Mouse (Mus musculus): ENCODE measurements around the gene Acbd4.

Acbd4 gene

DNA sequence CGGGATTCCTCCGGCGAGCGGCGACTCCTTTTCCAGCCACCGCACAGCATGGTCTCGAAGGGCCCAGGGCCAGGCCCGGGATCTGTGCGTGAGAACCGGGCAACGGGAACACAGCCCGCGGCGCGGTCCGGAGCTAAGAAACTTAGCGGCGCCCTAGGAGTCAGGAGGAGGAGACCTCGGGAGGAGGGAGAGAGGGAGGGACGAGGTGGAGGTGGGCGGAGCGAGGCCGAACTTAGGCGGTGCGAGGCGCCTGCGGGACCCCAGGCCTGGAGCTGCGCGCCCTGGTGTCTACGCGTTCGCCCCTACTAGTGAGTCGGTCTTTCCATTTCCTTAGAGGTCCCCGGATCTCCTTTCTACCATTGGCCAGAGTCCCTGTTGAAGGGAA lies at the start of gene Acbd4, which contains the start of gene Plcd3:
Gene Acbd4, plus strand, starts transcription at position 202 of the 385 bp plus-strand sequence.
Gene Plcd3, minus strand, starts transcription at position 178 of the 385 bp plus-strand sequence.
- peak; percentile 61 for DNase-seq (ENCODE audit: low read depth, low spot score)

DNA sequence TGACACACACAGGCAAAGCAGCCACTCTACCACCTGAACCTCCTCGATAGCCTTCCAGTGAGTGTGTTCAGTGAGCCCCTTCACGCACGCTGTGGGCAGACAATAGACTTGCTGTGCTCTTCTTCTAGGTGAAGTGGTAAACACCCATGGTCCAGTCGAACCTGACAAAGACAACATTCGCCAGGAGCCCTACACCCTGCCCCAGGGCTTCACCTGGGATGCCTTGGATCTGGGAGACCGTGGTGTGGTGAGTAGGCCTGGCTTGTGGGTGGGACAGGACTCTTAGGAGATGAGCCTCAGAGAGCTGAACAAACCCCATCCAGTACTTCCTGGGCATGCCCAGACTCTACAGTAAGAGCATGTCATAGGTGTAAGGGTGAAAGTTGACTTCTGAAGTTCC lies 49.4 kb upstream of the Acbd4 start:
- no peak for DNase-seq (ENCODE audit: low read depth, low spot score)

DNA sequence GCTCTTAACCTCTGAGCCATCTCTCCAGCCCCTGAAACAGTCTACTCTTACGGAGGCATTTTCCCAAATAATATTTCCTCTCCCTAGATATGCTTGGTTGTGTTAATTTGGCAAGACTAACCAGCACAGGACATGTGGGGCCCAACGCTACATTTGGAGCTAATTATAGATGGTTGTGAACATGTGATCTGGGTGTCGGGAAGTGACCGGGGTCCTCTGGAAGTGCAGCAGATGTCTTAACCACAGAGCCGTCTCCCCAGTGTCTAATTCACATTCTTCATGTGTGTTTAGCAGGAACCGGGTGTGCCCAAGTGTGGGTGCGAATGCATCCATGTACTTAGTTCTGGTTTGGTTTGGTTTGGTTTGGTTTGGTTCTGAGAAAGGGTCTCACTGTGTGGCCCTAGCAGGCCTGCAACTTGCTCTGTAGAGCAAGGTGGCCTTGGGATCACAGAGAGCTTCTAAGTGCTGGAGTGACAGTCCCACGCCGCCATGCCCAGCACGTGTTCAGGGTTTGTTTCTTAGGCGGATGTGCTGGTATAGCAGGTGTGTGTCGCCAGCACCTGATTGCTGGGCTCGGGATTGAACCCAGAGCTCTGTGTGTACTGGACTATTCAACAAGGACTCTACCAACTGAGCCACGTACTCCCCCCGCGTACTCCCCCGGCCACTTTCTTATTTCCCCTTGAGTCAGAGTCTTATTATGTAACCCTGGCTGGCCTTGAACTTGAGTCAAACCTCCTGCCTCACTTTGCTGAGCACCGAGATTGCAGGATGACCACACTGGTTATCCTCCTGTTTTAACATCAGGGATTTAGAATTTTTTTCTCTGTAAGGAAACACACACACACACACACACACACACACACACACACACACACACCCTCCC lies 48.0 kb upstream of the Acbd4 start:
- DNase-seq (ENCODE audit: low read depth, low spot score) = no peak

DNA sequence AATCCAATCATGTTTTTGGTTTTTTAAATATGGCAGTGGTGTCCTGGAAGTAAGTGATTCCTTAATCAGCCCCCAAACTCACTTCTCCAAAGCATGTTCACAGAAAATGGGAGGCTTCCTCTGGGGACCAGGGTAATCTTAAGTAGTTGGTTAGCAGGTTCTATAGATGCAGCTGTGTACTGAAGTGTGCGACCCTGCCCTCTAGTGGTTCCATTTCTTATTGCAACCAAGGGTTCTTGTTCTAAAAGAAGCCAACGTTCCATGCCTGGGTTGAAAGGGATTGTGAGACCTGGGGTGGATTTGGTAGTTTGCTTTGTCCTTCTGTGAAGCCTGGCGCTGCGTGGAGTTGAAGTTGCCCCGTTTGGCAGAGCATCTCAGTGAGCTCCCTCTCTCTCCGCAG lies 46.7 kb upstream of the Acbd4 start:
- peak; percentile 82 for DNase-seq (ENCODE audit: low read depth, low spot score)

DNA sequence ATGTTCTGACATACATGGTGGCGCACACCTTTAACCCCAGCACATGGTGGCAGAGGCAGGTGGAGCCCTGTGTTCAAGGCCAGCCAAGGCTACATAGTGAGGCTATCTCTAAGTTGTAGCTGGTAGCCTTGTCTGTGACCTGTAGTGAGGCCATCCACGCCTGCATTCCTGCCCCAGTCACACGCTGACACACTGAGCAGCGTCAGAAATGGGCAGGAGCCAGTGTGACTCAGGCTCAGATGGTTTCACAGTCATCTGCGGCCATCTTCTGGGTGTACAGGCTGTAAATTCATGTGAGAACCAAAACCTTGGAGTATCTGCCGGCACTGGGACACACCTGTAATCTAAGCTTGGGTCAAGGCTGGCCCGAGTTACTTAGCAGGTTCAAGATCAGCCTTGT lies 44.8 kb upstream of the Acbd4 start:
- DNase-seq (ENCODE audit: low read depth, low spot score) = no peak

DNA sequence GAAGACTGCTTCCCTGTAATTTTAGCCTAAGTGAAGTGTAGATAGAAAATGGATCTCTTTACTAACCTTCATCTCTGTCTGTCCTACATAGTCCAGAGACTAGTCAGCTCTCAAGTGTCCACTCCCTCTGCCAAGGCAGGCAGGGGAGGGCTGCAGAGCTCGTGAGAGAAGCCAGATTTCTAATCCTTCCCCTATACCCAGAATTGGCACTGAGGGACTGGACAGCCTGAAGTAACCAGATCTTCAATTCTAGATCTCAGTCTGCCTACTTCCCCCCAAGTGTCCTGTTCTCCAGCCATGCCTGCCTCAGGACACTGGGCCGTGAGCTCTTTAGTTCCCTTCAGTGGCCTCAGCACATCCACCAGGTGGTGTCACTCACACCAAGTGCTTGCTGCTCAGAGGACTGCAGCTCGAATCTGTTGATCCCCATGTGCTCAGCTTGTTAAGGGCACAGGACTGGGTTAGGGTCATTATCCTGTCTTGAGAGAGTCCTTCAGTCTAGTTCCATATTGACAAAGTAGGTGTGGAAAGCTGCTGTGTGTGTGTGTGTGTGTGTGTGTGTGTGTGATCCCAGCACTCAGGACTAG lies 42.9 kb upstream of the Acbd4 start:
- no peak for DNase-seq (ENCODE audit: low read depth, low spot score)

DNA sequence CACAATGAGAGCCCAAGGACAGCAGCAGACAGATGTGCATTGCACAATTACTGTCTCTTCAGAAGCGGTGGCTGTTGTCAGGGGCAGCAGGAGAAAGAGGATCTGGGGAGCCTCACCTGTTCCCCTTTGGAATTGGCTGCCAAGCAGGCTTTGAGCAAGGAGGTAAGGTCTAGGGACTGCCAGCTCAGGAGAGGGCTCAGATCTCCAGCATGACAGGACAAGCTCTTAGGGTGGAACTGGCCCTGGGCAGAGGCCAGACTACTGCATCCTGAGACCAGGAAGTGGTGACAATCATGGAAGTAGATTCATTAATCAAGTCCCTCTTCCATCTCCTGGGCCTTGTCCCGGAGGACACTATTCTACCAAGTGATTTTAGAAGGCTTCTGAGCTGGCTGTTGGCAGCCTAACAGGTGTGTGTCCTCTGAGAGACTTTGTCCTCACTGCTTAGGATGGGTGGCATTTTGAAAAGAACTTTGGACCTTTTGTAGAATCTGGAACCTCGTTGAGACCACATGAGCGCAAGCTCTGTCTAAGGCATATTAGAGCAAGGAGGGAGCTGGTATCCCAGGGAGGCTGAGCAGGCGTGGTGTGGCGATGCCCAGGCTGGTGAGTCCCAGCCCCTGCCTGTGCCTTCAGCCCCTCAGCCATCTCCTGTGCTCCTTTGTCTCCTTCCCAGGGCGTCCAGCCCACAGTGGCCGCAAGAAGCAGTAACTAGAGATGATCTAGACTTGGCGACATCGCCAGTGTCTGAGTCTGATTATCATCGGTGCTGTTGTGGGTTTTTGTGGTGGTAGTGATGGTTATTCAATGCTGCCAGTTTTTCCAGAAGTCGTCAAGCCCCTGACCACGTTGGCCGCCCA lies 35.1 kb upstream of the Acbd4 start:
- DNase-seq (ENCODE audit: low read depth, low spot score) = no peak

DNA sequence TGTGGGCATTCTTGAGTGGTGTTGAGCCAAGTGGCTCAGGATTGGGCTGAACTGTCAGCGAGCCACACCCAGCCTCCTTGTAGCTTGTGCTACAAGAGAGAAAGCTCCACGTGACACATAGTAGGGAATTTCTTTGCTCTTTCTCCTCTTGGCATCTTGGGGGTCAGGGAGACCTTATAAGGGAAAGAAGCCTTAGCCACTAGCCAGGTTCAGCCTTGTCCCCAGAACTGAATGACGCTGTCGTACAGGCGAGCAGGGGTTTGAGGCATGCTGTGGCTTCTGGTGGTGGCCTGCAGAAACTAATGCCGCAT lies 34.5 kb upstream of the Acbd4 start:
- DNase-seq (ENCODE audit: low read depth, low spot score) = no peak

DNA sequence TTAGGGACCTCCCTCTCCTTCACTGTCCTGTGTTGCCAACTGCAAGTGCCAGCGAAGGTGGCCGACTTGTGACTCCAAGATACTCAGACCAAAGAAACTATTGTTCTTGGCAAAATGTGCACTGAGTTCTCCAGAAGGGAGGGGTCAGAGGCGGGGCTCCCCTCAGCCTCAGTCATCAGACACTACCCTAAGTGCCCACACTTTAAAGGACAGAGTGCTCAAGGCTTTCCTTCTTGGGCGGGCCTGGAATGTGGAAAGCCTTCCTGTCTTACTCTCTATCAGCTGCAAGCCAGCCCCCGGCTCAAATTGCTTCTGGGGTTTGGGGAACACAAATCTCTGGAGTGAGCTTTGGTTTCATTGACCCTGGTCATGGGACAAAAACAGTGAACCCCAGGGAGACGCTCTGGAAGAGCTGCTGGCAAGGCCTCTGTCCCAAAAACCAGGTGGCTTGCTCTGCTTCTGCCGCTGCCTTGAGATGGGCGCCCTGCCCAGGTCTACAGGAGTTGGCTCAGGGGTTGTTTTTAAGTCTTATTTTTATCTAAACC lies 34.0 kb upstream of the Acbd4 start:
- DNase-seq (ENCODE audit: low read depth, low spot score) = no peak

DNA sequence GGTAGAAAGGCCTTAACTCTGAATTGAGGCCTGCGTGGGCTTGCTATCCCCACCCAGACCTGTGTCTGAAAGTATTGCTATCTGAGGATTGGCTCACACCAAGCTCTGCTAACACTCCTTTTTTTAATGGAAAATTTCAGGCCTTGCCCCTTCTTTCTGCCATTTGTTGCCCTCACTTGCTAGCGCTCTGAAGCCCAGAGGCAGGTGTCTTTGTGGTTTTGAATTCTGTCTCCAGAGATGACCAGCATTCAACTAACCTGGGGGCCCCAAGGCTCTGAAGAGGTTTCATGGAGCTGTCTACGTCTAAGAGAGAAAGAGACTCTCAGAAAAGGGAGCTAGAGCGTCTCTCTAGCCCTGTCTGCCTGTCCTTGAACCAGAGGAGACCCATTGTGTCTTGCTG lies 33.2 kb upstream of the Acbd4 start:
- DNase-seq (ENCODE audit: low read depth, low spot score) = no peak

DNA sequence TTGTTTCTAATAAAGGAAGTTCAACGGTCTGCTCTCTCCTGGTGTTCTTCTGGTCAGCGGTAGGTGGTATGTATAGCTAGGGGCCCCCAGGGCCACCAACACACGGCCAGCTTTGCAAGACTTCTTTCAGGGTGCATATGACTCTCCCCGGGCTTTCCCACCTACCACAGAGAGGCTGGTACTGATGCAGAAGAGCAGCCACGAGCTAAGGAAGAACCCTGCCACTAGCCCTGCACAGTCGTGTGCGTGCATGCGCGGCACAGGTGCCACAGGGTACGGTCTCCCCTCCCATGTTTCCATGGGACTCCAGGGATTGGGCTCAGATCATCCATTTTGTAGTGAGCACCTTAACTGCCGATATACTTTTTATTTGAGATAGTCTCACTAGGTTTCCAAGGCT lies 32.6 kb upstream of the Acbd4 start:
- DNase-seq (ENCODE audit: low read depth, low spot score) = no peak

DNA sequence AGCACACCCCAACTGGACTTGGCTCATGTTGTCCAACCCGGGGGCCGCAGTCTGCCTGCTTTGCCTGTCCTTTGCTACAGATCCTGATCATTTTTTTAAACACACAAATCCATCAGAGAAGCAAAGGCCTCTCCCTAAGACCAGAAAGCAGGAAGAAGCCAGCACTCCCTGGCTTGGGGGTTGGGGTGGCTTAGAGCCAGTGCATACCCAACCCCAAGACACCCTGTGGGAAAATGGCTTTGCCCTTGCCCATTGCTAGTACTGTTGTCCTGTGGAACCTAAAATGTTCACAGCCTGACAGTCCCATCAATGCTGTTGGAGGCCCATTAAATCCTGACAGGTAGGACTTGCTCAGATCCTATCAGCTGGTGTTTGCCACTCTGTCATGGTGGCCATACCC lies 31.8 kb upstream of the Acbd4 start:
- DNase-seq (ENCODE audit: low read depth, low spot score) = no peak

DNA sequence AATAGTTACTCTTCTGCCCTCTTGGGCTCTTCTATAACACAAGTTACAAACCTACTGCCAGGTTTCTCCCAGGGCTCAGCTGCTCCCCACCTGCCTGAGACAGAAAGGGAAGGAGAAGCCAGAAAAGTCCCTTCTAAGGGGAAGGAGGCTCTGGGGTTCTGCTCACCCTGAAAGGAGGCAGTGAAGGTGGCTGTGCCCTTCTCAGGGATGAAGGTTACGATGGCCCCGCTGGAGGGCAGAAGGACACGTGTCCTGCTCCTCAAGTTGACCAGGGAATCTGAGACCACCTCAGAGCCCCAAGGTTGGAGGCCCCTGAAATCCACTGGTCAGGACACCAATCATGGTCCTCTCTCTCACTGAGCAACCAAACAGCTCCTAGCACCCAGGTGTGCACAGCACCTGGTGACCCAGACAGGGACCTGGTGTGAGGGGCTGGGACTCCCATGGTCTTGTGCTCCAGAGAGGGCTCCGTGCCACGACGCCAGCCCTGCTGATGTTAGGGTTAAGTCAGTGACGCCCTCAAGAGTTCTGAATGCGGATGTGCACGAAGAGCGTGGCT lies 31.1 kb upstream of the Acbd4 start:
- DNase-seq (ENCODE audit: low read depth, low spot score) = no peak

DNA sequence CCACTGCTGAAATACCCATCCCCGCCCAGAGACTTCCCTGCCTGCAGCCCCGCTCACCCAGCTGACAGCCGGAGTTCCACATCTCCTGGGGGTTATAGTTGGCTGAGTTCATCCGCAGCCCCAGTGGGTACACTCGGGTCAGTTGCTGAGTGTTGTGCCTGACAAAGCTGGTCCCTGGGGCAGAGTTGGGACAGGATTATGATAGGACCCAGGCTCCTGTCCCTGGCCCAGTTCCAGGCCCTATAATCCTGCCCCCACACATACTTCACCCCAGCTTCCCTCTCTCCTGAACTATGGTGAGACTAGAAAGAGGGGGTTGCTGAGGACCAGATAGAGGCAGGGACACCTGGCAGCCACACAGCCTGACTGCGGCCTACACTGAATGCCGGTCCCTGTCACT lies 27.8 kb upstream of the Acbd4 start:
- DNase-seq (ENCODE audit: low read depth, low spot score) = no peak

DNA sequence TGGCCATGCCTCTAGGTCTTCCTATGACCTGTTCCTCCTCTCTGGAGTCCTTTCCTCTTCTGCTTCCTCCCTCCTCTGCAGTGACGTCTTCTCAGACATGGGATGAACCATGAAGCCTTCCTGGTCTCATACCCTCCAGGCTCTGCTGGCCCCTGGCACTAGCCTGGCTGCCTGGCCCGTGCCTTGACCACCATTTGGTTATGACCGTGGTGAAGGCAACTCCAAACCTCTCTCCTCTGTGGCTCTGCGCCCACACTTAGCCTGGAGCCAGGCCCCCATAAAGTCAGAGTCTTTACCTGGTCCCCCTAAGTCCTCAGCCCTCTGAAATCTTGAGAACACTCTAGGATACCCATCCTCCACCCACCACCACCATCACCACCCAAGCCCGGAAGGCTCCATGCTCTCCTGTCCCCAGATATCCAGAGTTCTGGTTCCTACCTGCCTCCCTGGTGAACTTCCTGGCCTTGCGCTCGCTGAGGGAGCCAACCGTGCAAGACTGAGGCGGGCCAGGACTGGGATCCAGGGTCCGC lies 27.3 kb upstream of the Acbd4 start:
- no peak for DNase-seq (ENCODE audit: low read depth, low spot score)

DNA sequence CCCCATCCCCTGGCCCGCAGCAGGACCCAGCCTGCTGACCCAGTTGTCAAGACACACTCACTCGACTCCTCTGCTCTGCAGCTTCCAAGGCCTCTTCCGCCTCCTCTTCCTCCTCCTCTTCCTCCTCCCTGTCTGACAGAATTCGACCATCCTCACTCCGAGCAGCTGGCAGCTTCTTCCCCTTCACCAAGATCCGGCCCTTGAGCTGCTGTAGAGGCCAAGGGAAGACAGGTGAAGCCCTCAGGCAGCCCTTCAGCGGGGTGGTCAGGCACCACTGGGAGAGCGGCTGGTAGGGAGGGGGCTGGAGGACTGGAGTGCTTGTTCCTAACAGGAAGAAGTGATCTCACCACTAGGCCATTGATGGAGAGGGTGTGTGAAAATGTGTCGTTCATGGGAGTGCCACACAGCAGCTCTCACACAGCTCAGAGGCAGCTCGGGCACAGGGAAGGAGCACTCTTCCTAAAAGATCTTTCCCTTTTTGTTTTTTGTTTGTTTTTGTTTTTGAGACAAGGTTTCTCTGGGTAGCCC lies 26.6 kb upstream of the Acbd4 start:
- no peak for DNase-seq (ENCODE audit: low read depth, low spot score)

DNA sequence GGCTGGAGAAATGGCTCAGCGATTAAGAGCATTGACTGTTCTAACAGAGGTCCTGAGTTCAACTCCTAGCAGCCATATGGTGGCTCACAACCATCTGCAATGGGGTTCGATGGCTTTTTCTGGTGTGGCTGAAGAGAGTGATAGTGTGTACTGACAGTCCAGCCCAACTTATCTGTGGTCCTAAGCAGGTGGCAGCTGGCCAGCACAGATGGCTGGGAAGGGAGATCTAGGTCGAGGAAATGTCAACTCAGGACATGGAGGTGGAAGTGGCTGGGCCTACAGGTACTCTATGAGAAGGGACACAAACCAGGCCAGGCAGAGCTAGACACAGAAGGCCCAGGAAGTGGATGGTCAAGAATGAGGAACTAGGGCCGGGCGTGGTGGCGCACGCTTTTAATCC lies 25.5 kb upstream of the Acbd4 start:
- no peak for DNase-seq (ENCODE audit: low read depth, low spot score)

DNA sequence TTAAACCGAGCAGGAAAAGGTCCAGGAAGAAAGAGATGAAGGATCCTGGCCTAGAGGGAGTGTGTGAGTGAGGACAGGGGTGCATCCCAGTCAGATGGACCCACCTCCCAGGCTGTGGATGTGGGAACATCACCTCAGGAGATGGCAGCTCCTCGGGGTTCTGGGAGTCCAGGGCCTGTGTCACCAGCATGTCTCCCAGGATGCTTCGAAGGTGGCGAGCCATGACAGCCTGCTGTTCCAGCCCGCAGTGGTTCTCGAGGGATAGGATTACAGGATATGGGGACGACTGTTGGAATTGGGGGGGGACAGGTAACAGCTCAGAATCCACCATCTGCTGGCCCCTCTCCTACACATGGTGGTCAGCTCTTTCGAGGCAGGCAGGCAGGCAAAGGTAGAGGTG lies 24.9 kb upstream of the Acbd4 start:
- no peak for DNase-seq (ENCODE audit: low read depth, low spot score)

DNA sequence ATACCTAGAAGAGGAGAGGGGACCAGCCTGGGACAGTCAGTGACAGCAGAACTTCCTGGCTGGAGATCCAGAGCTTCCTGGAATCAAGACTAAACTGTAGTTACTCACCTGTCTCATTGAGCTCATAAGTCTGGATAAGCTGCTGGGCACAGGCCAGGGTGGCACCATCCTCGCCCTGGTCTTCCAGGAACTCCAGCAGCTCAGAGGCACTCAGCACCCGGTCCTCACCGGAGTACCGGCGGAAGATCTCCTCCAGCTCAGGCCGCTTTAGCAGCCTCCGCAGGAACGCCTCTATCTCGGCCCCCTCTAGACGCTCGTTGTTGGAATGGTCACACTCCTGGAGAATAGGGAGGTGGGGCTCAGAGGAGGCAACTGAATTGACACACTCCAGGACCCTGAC lies 23.4 kb upstream of the Acbd4 start:
- no peak for DNase-seq (ENCODE audit: low read depth, low spot score)

DNA sequence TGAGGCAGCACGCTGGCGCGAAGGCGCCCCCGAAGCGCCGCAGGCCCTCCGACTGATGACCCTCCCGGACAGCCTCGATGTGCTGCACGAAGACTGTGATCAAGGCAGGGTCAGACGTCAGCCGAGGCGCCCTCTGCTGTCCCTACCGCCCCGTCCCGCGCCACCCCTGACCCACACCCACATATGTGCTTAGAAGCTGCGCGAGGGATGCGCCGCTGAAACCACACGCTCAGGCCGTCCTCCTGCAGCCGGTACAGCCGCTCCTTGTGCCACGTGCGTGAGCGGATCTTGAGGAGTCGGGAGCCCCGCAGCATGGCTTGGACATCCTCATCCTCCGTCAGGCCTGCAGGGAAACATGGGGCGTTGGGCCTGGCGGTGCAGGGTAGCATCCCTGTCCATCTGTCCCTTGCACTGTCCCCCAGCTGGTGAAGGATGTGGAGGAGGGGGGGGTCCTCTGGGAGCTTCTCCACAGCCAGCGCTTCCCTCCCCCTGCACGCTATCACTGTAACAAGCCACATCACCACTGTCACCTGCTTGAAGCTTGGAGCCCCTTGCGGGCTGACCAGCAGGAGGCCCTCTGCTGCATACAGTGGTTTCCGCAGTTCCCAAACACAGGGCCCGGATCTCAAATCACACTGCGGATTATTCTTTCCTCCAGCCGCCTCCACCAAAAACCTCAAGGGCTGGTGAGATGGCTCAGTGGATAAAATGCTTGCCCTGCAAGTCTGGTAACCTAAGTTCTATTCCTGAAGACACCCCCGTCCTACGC lies 21.0 kb upstream of the Acbd4 start:
- no peak for DNase-seq (ENCODE audit: low read depth, low spot score)

DNA sequence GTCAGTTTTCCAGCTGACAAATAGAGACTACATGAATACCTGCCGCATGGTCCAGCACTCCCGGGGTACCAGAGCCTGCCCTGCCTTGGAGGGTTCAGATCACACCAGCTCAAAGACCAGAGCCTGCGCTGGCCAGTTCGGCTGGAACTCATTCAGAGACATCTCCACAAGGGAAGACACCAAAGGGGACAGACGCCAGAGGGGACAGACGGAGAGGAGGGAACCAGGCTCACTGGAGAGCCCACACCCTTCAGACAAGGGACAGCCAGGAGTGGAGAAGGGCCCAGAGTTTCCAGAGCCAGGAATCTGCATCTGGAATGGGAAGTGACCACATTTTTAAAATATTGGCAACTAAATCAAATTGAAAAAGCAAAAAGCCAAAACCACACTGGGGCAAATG lies 19.9 kb upstream of the Acbd4 start:
- DNase-seq (ENCODE audit: low read depth, low spot score) = no peak

Measured in forelimb bud, embryonic 11.5 days (tissue).